Mouse (Mus musculus): ENCODE results near the gene Eno2.
A peak's percentile ranks its signal among the peaks of the same experiment; 100 is the strongest.
"Not testable (repeated sequence)": the region's sequence is repeated elsewhere in the genome, so short reads cannot be mapped to it uniquely, and the experiment has no call there.

Gene Eno2

DNA sequence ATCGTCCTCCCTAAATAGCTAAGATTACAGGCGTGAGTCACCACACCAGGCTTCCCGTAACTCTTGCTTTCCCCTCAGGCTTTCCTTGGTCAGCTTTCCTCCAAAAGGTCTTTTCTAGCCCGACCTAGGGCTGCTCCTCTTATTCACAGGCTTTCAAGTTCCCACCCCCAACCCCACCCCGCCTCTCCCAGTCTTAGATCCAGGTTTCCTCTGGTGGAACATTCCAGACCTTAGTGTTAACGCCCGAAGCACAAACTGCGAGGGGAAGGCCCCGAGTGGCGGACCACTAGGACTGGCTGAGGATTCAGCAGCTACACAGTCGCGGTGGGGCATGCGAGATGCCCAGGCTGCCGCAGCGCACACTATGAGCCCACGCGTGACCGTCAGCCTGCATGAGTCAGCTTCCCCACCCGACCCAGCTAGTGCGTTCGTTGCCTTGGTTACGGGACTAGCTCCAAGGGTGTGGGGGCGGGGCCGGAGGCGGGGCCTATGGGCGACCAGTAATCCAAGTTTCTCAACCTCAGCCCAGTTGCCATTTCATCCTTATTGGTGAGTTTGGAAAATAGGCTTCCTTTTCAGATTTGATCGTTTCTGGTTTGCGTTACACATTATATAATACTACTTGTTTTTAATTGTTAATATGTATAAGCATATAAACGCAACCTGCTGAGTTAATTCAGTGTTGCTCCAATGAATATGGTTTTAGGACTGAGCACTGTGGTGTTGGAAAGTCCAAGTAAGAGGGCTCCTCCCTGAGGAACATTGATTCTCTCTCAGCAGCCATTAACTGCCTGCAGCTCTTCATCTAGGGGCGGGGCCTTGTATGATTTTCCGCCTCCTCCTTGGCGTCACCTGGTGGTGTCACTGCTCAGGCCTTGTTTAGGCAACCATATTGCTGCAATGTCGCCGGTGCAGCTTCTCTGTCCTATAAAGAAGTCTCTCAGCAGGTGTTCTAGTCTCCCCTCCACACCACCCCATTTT is 36.2 kb upstream of the Eno2 start:
- peak; percentile 97 for DNase-seq (ENCODE audit: low read depth)

DNA sequence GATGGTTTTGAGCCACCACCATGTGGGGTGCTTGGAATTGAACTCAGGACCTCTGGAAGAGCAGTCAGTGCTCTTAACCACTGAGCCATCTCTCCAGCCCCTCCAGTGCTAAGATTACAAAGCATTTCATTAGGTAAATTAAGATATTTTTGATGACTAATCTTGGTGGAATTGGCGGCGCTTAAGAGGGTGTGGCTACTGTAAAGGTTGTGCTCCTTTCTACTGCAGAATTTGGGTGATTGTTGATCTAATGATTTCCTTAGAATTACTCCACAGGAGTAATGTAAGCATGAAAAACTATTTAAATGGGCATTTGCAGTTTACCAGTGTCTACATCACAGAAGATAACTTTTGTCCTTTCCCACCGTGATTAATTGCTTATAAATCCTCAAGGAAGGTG is 34.9 kb upstream of the Eno2 start:
- no peak for DNase-seq (ENCODE audit: low read depth)

DNA sequence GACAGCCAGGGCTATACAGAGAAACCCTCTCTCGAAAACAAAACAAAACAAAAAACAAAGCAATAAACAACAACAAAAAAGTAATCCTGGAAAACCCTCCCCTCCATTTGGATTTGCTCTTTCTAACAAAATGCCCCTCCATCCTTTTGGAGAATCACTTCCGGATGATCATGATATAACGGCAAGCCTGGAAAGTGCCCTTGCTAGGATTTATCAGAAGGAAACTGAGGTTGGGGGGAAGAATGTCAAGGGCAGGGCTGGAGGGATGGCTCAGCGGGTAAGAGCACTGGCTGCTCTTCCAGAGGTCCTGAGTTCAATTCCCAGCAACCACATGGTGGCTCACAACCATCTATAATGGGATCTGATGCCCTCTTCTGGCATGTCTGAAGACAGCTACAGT is 34.2 kb upstream of the Eno2 start:
- DNase-seq (ENCODE audit: low read depth): not testable (repeated sequence)

DNA sequence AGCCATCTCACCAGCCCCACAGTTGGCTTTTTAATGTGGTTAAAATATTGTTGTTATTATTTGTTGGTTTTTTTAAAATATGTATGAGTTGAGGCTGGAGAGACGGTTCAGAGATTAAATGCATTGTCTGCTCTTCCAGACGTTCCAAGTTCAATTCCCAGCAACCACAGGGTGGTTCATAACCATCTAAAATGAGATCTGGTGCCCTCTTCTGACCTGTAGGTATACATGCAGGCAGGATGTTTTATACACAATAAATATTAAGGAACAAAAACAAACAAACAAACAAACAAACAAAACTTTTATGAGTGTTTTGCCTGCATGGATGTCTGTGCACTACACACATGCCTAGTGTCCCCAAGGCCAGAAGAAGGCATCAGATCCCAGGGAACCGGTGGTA is 33.6 kb upstream of the Eno2 start:
- DNase-seq (ENCODE audit: low read depth): no peak

DNA sequence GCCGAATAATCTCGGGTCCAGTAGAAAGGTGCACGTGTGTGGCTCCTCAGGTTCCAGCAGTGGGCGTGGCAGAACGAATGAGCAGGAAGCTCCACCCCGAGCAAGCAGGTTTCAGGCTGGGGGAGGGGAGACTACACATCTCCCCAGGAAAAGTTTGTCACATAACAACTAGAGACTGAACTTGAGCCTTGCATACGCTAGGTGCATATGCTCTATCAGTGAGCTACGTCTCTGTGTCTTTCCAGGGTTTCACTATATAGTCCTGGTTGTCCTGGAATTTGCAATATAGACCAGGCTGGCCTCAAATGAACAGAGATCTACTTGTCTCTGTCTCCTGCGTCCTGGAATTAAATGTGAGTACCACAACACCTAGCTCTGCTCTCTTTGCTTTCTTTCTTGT is 32.9 kb upstream of the Eno2 start:
- DNase-seq (ENCODE audit: low read depth): not testable (repeated sequence)

DNA sequence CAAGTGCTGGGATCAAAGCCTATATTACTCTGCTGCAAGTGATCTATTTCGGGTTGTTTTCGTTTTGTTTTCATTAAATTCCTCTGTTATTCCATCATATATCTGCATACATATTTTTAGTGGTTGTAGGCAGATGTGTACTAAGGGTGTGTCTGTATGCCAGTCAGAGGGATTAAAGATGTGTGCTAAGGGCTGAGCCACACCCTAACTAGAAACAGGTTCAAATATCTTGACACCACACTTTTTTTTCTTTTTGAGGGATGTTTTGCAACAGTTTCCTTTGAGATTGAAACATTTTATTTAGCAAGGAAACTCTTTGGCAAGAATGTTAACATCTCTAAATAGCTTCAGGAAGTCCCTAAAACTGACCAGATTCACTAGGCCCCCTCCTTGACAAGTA is 26.7 kb upstream of the Eno2 start:
- DNase-seq (ENCODE audit: low read depth): no peak

DNA sequence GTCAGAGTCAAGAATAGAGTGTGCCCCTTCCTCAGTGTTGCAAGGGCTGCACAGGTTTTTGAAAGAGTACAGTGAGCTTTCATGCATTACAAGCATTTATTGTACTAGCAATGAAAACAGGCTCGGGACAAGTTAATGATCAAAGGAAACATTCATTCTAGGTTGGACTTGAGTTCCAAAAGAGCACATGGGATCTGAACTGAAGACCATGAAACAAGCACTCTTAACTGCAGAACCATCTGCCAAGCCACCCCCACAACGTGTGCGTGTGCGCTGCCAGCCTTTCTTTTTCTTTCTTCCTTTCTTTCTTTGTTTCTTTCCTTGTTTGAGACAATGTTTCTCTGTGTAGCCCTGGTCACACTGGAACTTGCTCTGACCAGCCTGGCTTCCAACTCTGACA is 26.3 kb upstream of the Eno2 start:
- no peak for DNase-seq (ENCODE audit: low read depth)

DNA sequence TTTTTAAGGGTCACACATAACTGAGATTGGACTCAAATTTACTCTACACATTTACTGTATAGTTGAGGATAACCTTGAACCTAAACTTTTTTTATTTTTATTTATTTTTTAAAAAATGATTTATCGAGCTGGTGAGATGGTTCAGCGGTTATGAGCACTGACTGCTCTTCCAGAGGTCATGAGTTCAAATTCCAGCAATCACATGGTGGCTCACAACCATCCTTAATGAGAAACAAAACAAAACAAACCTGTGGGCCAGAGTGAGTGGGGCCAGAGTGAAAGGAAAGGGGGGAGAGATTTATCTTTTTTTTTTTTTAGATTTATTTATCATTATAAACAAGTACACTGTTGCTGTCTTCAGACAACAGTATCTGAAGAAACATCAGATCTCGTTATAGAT is 22.4 kb upstream of the Eno2 start:
- DNase-seq (ENCODE audit: low read depth): no peak

DNA sequence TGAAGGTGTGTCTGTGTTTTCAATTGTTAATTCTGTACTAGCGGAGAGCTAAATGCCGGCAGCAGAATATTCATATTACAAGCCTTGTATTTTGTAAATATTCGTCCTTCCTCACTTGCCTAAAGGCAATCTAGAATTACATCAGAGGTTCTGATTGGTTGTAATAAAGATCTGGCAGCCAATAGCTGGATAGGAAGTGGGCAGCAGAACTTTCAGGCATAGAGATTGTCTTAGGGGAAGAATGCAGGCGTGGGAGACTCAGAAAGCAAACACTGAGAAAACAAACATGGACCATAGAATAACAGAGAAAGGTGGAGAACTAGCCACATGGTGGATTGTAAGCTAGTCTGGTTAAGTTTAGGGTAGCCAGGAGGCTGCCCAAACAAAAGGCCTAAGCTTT is 20.6 kb upstream of the Eno2 start:
- no peak for DNase-seq (ENCODE audit: low read depth)

DNA sequence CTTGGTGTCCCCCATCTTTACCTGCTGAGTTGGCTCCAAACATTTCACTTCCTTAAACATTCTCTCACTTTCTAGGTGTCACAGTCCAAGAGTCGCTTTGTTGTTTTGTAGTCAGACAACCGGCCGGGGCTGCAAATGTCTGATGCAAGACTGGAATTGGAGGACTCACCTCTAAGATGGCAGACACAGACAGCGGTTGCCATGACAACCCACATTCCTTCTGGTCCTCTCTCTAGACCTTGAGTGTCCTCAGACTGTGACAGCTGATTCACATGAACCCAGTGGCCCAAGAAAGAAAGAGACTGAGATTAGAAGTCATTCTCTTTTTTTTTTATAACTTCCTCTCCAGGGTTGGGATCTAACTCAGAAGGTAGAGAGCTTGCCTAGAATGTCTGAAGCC is 20.0 kb upstream of the Eno2 start:
- no peak for DNase-seq (ENCODE audit: low read depth)

DNA sequence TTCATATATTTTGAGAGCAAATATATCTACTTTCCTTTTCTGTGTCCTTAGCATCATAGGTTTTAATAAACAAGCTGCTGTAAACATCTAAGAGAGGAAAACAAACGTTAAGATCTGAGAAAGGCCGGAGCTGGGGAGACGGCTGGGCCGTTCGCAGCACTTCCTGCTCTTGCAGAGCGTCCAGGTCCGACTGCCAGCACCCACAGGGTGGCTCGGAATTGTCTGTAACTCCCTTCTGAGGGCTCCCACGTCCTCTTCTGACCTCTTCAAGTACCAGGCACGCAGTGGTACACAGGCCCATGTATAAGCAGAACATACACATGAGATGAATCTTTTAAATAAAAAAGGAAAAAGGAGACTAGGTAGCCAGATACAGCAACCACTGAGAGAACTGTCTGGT is 18.2 kb upstream of the Eno2 start:
- DNase-seq (ENCODE audit: low read depth): no peak

DNA sequence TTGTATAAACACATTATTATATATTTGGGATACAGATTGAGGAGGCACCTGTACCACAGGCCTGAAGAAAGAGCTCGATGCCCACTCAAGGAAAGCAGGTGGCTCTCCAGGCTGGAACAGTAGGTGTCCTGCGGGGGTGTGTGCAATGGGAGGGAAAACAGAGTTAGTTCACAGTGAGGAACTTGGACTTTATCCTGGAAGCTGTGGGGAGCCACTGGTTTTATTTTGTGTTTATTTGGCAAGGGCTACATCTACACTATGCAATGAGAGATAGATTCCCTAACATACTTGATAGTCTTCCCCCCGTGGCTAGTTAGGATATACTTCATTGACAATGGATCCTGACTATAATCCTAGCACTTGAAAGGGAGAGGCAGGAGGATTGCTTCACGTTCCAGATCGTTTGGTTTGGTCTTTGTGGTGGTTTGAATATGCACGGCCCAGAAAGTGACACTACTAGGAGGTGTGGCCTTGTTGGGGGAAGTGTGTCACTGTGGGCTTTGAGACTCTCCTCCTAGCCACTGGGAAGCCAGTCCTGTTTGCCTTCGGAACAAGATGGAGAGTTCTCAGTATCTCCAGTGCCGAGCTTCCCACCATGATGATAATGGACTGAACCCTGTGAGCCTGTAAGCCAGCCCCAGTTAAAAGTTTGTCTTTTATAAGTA is 17.4 kb upstream of the Eno2 start:
- no peak for DNase-seq (ENCODE audit: low read depth)

DNA sequence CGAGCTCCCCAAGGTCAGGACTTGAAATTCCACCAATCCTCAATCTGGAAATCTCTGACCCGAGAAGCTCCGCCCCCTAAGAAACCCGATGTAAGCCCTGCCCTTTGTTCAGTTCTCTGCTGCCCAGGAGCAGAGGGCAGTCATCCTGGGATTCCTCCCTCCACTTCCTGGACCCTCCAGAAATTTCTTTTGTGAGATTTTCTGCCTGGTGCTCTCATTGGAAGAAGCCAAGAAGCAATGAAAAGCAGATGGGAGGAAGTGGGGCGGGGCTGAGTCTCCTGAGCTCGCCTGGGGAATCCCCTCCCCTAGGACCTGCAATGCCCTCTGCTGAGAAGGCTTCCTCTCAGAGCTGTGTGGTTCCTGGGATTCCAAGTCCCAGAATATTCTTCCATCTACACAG is 13.0 kb upstream of the Eno2 start:
- DNase-seq (ENCODE audit: low read depth): peak; percentile 27

DNA sequence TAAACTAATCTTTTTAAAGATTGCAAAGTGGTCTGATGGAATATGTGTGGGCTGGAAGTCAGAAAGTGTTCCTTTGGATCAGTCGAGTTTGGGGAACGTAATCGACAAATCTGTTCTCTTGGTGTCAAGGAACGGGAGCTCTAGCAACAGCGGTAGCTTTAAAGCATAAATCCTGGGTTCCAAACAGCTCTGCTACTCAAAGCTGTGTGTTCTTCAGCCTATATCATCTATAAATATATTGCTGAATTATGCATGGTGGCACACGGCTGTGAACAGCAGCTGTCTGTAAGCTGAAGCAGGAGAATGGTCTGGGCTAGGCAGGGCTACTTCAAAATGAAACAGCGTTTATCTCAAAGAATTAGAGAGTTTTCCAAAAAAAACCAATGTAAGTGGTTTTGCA is 11.4 kb upstream of the Eno2 start:
- no peak for DNase-seq (ENCODE audit: low read depth)

DNA sequence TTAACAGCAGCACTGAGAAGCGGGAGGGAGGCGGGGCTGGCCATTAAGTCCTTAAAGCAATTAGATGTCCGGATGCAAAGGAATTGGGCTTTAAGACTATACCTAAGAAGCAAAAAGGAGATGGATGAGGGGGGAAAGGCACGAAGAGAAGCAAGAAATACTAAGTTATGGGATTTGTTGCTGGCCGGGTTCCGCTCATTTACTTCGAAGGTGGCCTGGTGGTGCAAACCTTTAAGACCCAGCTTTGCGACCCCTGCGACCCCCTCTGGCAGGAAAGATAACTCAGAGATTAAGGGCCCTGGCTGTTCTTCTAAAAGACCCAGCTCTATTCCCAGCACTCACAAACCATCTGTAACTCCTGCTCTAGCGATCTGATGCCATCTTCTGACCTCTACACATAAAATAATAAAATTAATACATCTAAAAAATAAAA is 10.5 kb upstream of the Eno2 start:
- DNase-seq (ENCODE audit: low read depth): no peak

DNA sequence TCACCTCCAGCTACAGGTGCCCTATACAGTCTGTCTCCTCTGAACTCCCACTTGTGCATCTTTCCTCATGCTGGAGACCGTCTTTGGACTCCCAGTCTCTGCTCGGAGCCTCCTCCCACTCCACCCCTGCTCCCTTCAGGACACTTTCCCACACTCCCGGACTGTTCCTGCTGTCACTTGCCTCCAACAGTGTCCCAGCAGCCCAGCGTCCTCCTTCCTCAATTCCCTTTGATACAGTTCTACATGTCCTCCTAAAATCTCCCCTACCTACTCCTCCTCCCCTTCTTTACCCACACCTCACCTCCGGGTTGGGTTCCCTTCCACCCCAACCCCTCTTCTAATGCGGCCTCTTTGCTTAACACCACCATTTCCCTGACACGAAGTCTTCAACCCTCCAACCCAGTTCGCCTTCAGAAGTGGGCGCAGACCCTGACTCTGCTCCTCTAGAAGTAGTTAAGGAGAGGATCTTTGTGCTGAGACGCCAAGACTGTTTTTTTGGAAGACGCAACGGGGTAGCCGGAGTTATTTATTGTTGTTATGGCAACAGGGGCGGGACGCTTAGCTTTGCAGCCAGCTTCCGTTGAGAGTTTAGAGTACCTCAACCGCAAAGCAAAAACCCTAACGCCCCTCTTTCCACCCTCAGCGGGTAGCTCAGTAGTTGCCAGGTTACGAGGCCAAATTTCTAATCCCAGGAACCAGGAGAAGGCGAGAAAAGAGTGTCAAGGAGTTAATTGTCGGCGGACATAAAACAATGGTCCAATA is 9.9 kb upstream of the Eno2 start, which contains the start of gene Lrrc23:
Gene Lrrc23, minus strand, starts transcription at position 506 of the 762 bp plus-strand sequence.
- DNase-seq (ENCODE audit: low read depth): no peak

DNA sequence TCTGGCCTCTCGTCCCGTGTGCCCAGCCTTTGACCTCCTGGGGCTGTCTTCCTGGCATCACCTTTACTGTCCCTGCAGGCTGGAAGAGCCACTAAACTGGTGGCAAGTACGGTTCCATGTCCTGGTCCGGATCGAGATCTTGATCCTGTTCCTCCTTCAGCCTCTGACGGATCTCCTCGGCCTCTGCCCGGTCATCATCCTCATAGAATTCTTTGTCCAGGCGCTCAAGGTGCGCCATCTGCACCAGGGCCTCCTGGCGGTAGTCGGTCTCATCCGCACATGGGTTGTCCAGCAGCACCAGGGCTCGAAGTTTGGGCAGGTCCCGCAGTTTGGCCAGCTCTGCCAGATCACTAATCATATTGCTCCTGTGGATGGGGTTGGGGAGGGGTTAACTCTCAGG is 1.0 kb upstream of the Eno2 start:
- no peak for DNase-seq (ENCODE audit: low read depth)

DNA sequence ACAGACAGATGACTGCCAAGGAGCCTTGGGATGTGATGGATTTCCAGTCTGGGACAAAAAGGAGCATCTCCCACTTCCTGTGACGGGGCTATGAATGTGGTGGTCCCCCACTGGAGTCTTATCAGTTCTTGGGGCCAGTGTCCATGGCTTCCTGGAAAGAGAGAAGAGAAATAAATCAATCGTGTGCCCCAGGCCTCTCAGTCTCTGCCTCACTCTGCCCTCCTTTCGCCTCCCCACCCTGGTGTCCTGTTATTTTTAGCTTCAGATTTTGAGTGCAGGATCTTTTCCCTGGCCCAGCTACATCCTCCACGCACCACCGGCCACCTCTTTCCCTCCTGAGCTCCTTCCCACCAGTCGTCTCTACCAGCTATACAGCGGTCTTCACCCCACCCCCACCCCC is 540 bp upstream of the Eno2 start:
- no peak for DNase-seq (ENCODE audit: low read depth)

DNA sequence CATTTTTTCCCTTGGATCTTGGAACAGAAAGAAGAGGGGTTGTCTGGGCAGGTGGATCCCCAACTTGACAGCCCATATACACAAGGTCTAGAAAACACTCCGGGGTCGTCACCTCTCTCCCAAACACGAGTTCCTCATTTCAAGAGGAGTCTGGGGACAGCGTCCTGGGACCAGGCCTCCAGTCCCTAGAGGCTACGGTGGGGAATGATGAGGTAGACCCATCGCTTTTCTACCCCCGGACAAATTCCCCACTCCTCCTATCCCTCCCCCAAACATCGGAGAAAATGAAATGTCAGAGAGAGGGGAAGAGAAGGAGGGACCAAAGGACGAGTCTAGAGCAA is 799 bp downstream of the Eno2 start:
- no peak for DNase-seq (ENCODE audit: low read depth)

DNA sequence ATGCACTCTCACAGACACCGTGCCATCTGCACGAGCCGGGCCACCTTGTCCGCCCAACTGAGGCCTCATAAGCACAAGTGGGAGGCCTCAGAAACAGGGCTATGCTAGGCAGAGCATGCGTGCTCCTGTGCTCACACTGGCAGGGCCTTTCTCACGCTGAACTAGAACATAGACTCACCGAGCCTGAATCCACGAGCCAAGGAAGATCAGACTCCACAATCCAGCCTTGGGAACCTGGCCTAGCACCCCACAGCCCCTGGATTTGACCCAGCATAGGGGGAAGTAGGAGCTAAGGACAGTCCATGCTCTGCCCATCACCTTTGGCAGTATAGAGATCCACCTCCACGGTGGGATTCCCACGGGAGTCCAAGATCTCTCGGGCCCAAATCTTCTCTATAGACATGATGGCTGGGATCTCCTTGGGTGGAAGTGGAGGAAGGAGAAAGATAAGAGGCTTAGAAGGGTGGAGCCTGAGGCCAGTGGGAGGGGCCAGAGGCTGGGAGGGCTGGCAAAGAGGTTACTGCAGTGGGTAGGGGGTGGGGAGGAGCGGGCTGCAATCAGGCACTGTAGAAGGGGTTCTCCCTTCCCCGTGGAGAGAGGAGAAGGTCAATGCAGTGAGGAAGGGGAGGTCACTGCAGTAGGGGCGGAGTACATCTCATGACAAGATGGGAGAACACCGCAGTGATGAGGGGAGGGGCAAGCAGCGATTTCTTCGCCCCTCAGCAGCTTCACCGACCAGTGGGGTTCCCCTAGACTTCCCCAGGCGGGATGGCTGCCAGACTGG is 1.4 kb downstream of the Eno2 start:
- no peak for DNase-seq (ENCODE audit: low read depth)

DNA sequence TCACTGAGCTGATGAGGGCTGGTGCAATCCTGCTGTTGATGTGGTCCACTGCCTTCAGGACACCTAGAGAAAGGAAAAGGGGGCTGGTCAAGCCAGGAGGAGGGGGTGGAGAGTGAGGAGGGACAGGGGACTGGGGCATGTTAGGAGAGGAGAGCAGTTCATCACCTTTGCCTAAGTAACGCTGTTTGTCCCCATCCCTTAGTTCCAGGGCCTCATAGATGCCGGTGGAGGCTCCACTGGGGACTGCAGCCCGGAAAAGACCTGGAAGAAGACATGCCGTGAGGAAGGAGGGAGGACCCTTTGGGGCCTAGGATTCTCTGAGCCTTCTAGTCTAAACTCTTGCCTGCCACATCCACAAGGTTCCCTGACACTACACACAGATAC is 1.9 kb downstream of the Eno2 start:
- no peak for DNase-seq (ENCODE audit: low read depth)

DNA sequence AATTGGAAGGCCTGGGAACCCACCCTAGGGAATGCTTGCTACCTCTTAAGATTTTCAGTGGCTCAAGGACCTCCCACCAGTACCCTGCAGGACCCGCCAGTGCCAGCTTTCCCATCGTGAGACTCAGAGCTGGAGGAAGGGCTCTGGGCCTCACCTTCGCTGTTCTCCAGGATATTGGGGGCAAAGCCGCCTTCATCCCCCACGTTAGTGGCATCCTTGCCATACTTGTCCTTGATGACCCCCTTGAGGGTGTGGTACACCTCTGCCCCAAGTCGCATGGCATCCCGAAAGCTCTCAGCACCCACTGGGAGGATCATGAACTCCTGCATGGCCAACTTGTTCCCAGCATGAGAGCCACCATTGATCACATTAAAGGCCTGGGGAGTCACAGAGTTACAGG is 3.5 kb downstream of the Eno2 start:
- no peak for DNase-seq (ENCODE audit: low read depth)
